Mouse (Mus musculus) cerebellum, adult 2 months (tissue): ENCODE data around the gene Cldn34b2.

Experiments used
- CTCF ChIP-seq: fragments of 200-500 bp; IDR thresholded peaks from 2 replicates; pipeline ENCODE4 v1.5.1; 2011; ENCODE audit warnings: low read depth, mild to moderate bottlenecking, control low read depth, low read length, moderate library complexity, borderline replicate concordance; ENCODE audit not compliant: insufficient read depth
- POLR2A ChIP-seq: fragments of 200-500 bp; IDR thresholded peaks from 2 replicates; pipeline ENCODE4 v1.6.1; 2011; ENCODE audit warnings: low read length, control low read depth, borderline replicate concordance; ENCODE audit not compliant: insufficient read depth

GRCm38 (mm10) chrX:155171754-155172153 is 43.5 kb upstream of the Cldn34b2 start:
- TF ChIP-seq POLR2A (no peak), CTCF (no peak)
